Mouse (Mus musculus) midbrain, embryonic 12.5 days (tissue): ENCODE results near the gene Smarcad1. TPM values are rescaled to one million over a fixed set of nuclear protein-coding genes. Genes with fewer than 3 reads are reported as not detected.

Experiments
- ATAC-seq: fragments of 200-750 bp; cut with Nextera tagmentation; 2 replicates; pipeline ENCODE4 v1.8.0; 2017; ENCODE audit warnings: low read depth, moderate TSS enrichment, moderate library complexity; ENCODE audit not compliant: low FRiP score
- H3K27ac ChIP-seq: fragments of 300-500 bp; sonication (generic); replicated peaks from 2 replicates; pipeline ENCODE4 v1.5.1; 2016; ENCODE audit warnings: mild to moderate bottlenecking
- H3K27me3 ChIP-seq: fragments of 300-500 bp; sonication (generic); 2 replicates; pipeline ENCODE4 v1.6.1; 2016; ENCODE audit warnings: mild to moderate bottlenecking
- H3K36me3 ChIP-seq: fragments of 300-500 bp; sonication (generic); 2 replicates; pipeline ENCODE4 v1.6.1; 2016
- H3K4me1 ChIP-seq: fragments of 300-500 bp; sonication (generic); 2 replicates; pipeline ENCODE4 v1.6.1; 2016
- H3K4me2 ChIP-seq: fragments of 300-500 bp; sonication (generic); replicated peaks from 2 replicates; pipeline ENCODE4 v1.6.1; 2016; ENCODE audit warnings: mild to moderate bottlenecking, moderate library complexity
- H3K4me3 ChIP-seq: fragments of 300-500 bp; sonication (generic); 2 replicates; pipeline ENCODE4 v1.5.1; 2016; ENCODE audit warnings: mild to moderate bottlenecking
- H3K9ac ChIP-seq: fragments of 300-500 bp; sonication (generic); replicated peaks from 2 replicates; pipeline ENCODE4 v1.6.1; 2016; ENCODE audit warnings: mild to moderate bottlenecking, moderate library complexity
- H3K9me3 ChIP-seq: fragments of 300-500 bp; sonication (generic); 2 replicates; pipeline ENCODE4 v1.6.1; 2016; ENCODE audit warnings: mild to moderate bottlenecking
- WGBS: fragments of 180-500 bp; shearing (Covaris S2); methylation state at CpG from one replicate; pipeline ENCODE4 v1.1.7; 2016; 5-methylcytosine and 5-hydroxymethylcytosine counted together
- polyA plus RNA-seq: library from polyadenylated mRNA; unstranded; fragments of >200 nt; fragmentation: Nextera tagmentation; extraction: Ambion mirVana; gene quantifications from 2 replicates; pipeline ENCODE4 v1.2.1, GENCODE M21; 2016

The Smarcad1 gene
- polyA plus RNA-seq, 1 experiment from 2014 or later: 148 TPM

GRCm38 (mm10) chr6:65153570-65153969 lies 111.2 kb downstream of the Smarcad1 start:
- Histone ChIP-seq H3K9me3 (no peaks in the 10 kb centered on the region), H3K36me3 (no peaks in the 10 kb centered on the region), H3K9ac (no peak overlapping the region), H3K27ac (no peak overlapping the region), H3K4me2 (no peak overlapping the region), H3K4me3 (no peak overlapping the region), H3K27me3 (no peaks in the 10 kb centered on the region), H3K4me1 (no peaks in the 10 kb centered on the region)
- ATAC-seq: no peak
- 81% methylated on average over 3 of the region's 3 CpGs for WGBS

- no peak overlapping the region for H3K27ac ChIP-seq
- no peak for ATAC-seq
- 94% methylated on average over 4 of the region's 4 CpGs for WGBS
Observed at GRCm38 (mm10) chr6:65157042-65157441, 114.7 kb downstream of the Smarcad1 start.

GRCm38 (mm10) chr6:65159381-65159942 lies 117.1 kb downstream of the Smarcad1 start:
- 73% methylated on average over 4 of the region's 4 CpGs for WGBS
- ATAC-seq: no peak
- Histone ChIP-seq H3K36me3 (no peaks in the 10 kb centered on the region), H3K4me1 (no peaks in the 10 kb centered on the region; the same call in 1 of the 2 replicates), H3K27me3 (no peaks in the 10 kb centered on the region), H3K9ac (no peak overlapping the region), H3K4me2 (no peak overlapping the region), H3K9me3 (no peaks in the 10 kb centered on the region), H3K27ac (no peak overlapping the region), H3K4me3 (no peak overlapping the region)

More at GRCm38 (mm10) chr6:65157042-65157441, 114.7 kb downstream of the Smarcad1 start:
- Histone ChIP-seq H3K27me3 (no peaks in the 10 kb centered on the region), H3K9ac (no peak overlapping the region), H3K4me1 (no peaks in the 10 kb centered on the region; the same call in 1 of the 2 replicates), H3K4me2 (no peak overlapping the region), H3K4me3 (no peak overlapping the region), H3K9me3 (no peaks in the 10 kb centered on the region), H3K36me3 (no peaks in the 10 kb centered on the region)

GRCm38 (mm10) chr6:65164137-65164536 lies 121.8 kb downstream of the Smarcad1 start:
- Histone ChIP-seq H3K27me3 (no peaks in the 10 kb centered on the region), H3K9ac (no peak overlapping the region), H3K4me1 (no peaks in the 10 kb centered on the region; the same call in 1 of the 2 replicates), H3K4me2 (no peak overlapping the region), H3K27ac (no peak overlapping the region), H3K4me3 (no peak overlapping the region), H3K36me3 (no peaks in the 10 kb centered on the region), H3K9me3 (no peaks in the 10 kb centered on the region)
- WGBS: 81% methylated on average over 6 of the region's 6 CpGs
- ATAC-seq: no peak

DNA sequence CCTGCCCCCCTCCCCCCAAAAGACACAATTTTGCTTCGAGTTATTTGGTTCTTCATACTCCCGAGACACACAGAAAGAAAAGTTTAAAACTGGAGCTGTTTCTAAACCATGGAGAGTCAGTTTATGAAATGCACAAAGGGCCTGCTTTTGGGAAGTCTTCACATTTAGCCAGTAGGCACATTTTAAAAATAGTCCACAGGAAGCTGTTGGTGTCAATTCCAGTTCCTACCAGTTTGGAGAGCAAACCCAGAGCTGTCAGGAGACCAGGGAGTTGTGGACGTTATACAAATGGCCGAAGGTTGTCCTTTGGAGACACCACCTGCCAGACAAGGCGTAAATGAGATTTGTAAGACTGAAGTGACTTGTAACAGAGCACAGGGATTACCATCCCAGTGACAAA lies 122.6 kb downstream of the Smarcad1 start:
- 64% methylated on average over 5 of the region's 5 CpGs for WGBS
- Histone ChIP-seq H3K27me3 (no peaks in the 10 kb centered on the region), H3K9me3 (no peaks in the 10 kb centered on the region), H3K4me3 (no peak overlapping the region), H3K4me1 (no peaks in the 10 kb centered on the region), H3K27ac (no peak overlapping the region), H3K36me3 (no peaks in the 10 kb centered on the region), H3K9ac (no peak overlapping the region), H3K4me2 (no peak overlapping the region)
- ATAC-seq: no peak

Other genes starting within 250 kb of the Smarcad1 start
- 10.1 and 13.0 TPM in 2 replicates for gene Hpgds, start 102.3 kb downstream of the Smarcad1 start, polyA plus RNA-seq